Mouse (Mus musculus): ENCODE measurements around the gene Zfp354b. TPM values are rescaled to one million over a fixed set of nuclear protein-coding genes. Genes with fewer than 3 reads are reported as not detected.

Zfp354b gene
- total RNA-seq, 2 experiments from 2014 or later = not detected

- ATAC-seq (ENCODE audit: poor library complexity, severe bottlenecking) = no peak
Measured at GRCm38 (mm10) chr11:50886231-50886932, 45.1 kb downstream of the Zfp354b start.

GRCm38 (mm10) chr11:50883756-50884155 is 47.7 kb downstream of the Zfp354b start:
- no peak for ATAC-seq (ENCODE audit: poor library complexity, severe bottlenecking)

GRCm38 (mm10) chr11:50878641-50879040 is 52.8 kb downstream of the Zfp354b start:
- no peak for ATAC-seq (ENCODE audit: poor library complexity, severe bottlenecking)

Other genes with a start within 250 kb of the Zfp354b start
- 0.02 and 0.18 TPM in 2 replicates for gene Zfp354c, start 103.9 kb downstream of the Zfp354b start, total RNA-seq (2015)
- gene Zfp354c, start 103.9 kb downstream of the Zfp354b start, total RNA-seq (2017) = 0.04 and 0.33 TPM in 2 replicates
- not detected in 2 replicates for gene Zfp879, start 90.1 kb downstream of the Zfp354b start, total RNA-seq (2015)
- not detected in 2 replicates for gene Zfp879, start 90.1 kb downstream of the Zfp354b start, total RNA-seq (2017)
- 0.73 and 1.9 TPM in 2 replicates for gene Grm6, start 80.9 kb downstream of the Zfp354b start, total RNA-seq (2015)
- 0.11 and 0.89 TPM in 2 replicates for gene Grm6, start 80.9 kb downstream of the Zfp354b start, total RNA-seq (2017)
- not detected in 2 replicates for gene Zfp454, start 44.0 kb downstream of the Zfp354b start, total RNA-seq (2015)
- not detected in 2 replicates for gene Zfp454, start 44.0 kb downstream of the Zfp354b start, total RNA-seq (2017)
- gene Zfp2, start 15.5 kb downstream of the Zfp354b start, total RNA-seq (2015) = 0.11 and 0.80 TPM in 2 replicates
- gene Zfp2, start 15.5 kb downstream of the Zfp354b start, total RNA-seq (2017) = not detected in 2 replicates
- gene 4933414I15Rik, start 12.1 kb upstream of the Zfp354b start, total RNA-seq (2015) = not detected in 2 replicates
- gene 4933414I15Rik, start 12.1 kb upstream of the Zfp354b start, total RNA-seq (2017) = not detected in 2 replicates
- gene Prop1, start 22.1 kb upstream of the Zfp354b start, total RNA-seq (2015) = not detected in 2 replicates
- not detected in 2 replicates for gene Prop1, start 22.1 kb upstream of the Zfp354b start, total RNA-seq (2017)
- gene Olfr1378, start 34.9 kb upstream of the Zfp354b start, total RNA-seq (2015) = not detected in 2 replicates
- gene Olfr1378, start 34.9 kb upstream of the Zfp354b start, total RNA-seq (2017) = not detected in 2 replicates
- gene Olfr1377, start 50.3 kb upstream of the Zfp354b start, total RNA-seq (2015) = not detected in 2 replicates
- gene Olfr1377, start 50.3 kb upstream of the Zfp354b start, total RNA-seq (2017) = not detected in 2 replicates
- gene Olfr51, start 72.0 kb upstream of the Zfp354b start, total RNA-seq (2015) = not detected in 2 replicates
- not detected in 2 replicates for gene Olfr51, start 72.0 kb upstream of the Zfp354b start, total RNA-seq (2017)
- not detected in 2 replicates for gene Olfr54, start 82.6 kb upstream of the Zfp354b start, total RNA-seq (2015)
- gene Olfr54, start 82.6 kb upstream of the Zfp354b start, total RNA-seq (2017) = 0.18 TPM in 1 of 2 replicates, not detected in the other
- gene Olfr1375, start 116.5 kb upstream of the Zfp354b start, total RNA-seq (2015) = not detected in 2 replicates
- gene Olfr1375, start 116.5 kb upstream of the Zfp354b start, total RNA-seq (2017) = not detected in 2 replicates
- not detected in 2 replicates for gene Zfp354a, start 127.6 kb upstream of the Zfp354b start, total RNA-seq (2015)
- 0.22 TPM in 1 of 2 replicates, not detected in the other for gene Zfp354a, start 127.6 kb upstream of the Zfp354b start, total RNA-seq (2017)